Mouse (Mus musculus): ENCODE data around the gene Acer1. TPM values are rescaled to one million over a fixed set of nuclear protein-coding genes. Genes with fewer than 3 reads are reported as not detected.

The Acer1 gene
- polyA plus RNA-seq (2014; fragmentation: Nextera tagmentation; extraction: Ambion mirVana) = 0.09 and 0.28 TPM in 2 replicates

- Histone ChIP-seq H3K27ac (ENCODE audit: low read depth) (no peak within 1 kb of the TSS), H3K4me3 (ENCODE audit: low read depth, low read length) (no peak within 1 kb of the TSS), H3K36me3 (ENCODE audit: control insufficient read depth, insufficient read depth, low read length) (no peaks in the 10 kb centered on the region), H3K4me2 (ENCODE audit: low read length) (no peak within 1 kb of the TSS), H3K4me1 (replicated peaks; ENCODE audit: control insufficient read depth, insufficient read depth, low read length) (no peaks in the 10 kb centered on the region), H3K27me3 (replicated peaks; ENCODE audit: control insufficient read depth, insufficient read depth, low read length) (no peaks in the 10 kb centered on the region), H3K9ac (ENCODE audit: low read length) (no peak within 1 kb of the TSS), H3K9me3 (ENCODE audit: control insufficient read depth, low read length) (no peaks in the 10 kb centered on the region)
- DNase-seq (ENCODE audit: low spot score) (no peak), ATAC-seq (replicated peaks; ENCODE audit: low FRiP score, low TSS enrichment, low read depth) (no peak)
- 77% methylated on average over 5 of the region's 5 CpGs for WGBS
Measured at GRCm38 (mm10) chr17:56982013-56982412, at the start of gene Acer1. Acer1 (minus strand) TSS chr17:56982126.

- H3K9me3 ChIP-seq (ENCODE audit: control insufficient read depth, low read length) = no peaks in the 10 kb centered on the region
- under 1% methylated on average over 69 of the region's 99 CpGs for WGBS
- peak; percentile 0; the same call in 1 of the 2 replicates for ATAC-seq (replicated peaks; ENCODE audit: low FRiP score, low TSS enrichment, low read depth)
Measured at GRCm38 (mm10) chr17:57030931-57031660, 49.2 kb upstream of the Acer1 start, which contains the start of gene Khsrp. Khsrp (minus strand) TSS chr17:57031522.

GRCm38 (mm10) chr17:57029691-57030090 is 47.8 kb upstream of the Acer1 start:
- H3K27me3 ChIP-seq (replicated peaks; ENCODE audit: control insufficient read depth, insufficient read depth, low read length) = no peaks in the 10 kb centered on the region
- H3K36me3 ChIP-seq (ENCODE audit: control insufficient read depth, insufficient read depth, low read length) = peaks cover 45% of the 10 kb centered on the region
- ATAC-seq (replicated peaks; ENCODE audit: low FRiP score, low TSS enrichment, low read depth) = no peak
- no peak for DNase-seq (ENCODE audit: low spot score)
- 29% methylated on average over 8 of the region's 8 CpGs for WGBS
- peaks cover 13% of the 10 kb centered on the region for H3K4me1 ChIP-seq (replicated peaks; ENCODE audit: control insufficient read depth, insufficient read depth, low read length)
- peak overlapping the region; percentile 79 for H3K4me3 ChIP-seq (ENCODE audit: low read depth, low read length)
- peak overlapping the region; percentile 85 for H3K4me2 ChIP-seq (ENCODE audit: low read length)
- H3K27ac ChIP-seq (ENCODE audit: low read depth) = no peak overlapping the region
- H3K9ac ChIP-seq (ENCODE audit: low read length) = peak overlapping the region; percentile 99
- no peaks in the 10 kb centered on the region for H3K9me3 ChIP-seq (ENCODE audit: control insufficient read depth, low read length)

More at GRCm38 (mm10) chr17:57030931-57031660, 49.2 kb upstream of the Acer1 start, which contains the start of gene Khsrp:
- H3K4me1 ChIP-seq (replicated peaks; ENCODE audit: control insufficient read depth, insufficient read depth, low read length) = peaks cover 13% of the 10 kb centered on the region
- no peaks in the 10 kb centered on the region for H3K27me3 ChIP-seq (replicated peaks; ENCODE audit: control insufficient read depth, insufficient read depth, low read length)
- peak within 1 kb of the TSS; percentile 99 for H3K9ac ChIP-seq (ENCODE audit: low read length)
- peak within 1 kb of the TSS; percentile 79 for H3K4me3 ChIP-seq (ENCODE audit: low read depth, low read length)
- peak within 1 kb of the TSS; percentile 93 for H3K27ac ChIP-seq (ENCODE audit: low read depth)
- peak within 1 kb of the TSS; percentile 85 for H3K4me2 ChIP-seq (ENCODE audit: low read length)
- peaks cover 31% of the 10 kb centered on the region for H3K36me3 ChIP-seq (ENCODE audit: control insufficient read depth, insufficient read depth, low read length)
- DNase-seq (ENCODE audit: low spot score) = peak; percentile 64

GRCm38 (mm10) chr17:57027471-57027870 is 45.5 kb upstream of the Acer1 start:
- 86% methylated on average over 4 of the region's 4 CpGs for WGBS

GRCm38 (mm10) chr17:57020960-57021359 is 39.0 kb upstream of the Acer1 start:
- no peaks in the 10 kb centered on the region for H3K4me1 ChIP-seq (replicated peaks; ENCODE audit: control insufficient read depth, insufficient read depth, low read length)
- no peak overlapping the region for H3K27ac ChIP-seq (ENCODE audit: low read depth)
- DNase-seq (ENCODE audit: low spot score) (no peak), ATAC-seq (replicated peaks; ENCODE audit: low FRiP score, low TSS enrichment, low read depth) (no peak)
- H3K4me2 ChIP-seq (ENCODE audit: low read length) = no peak overlapping the region
- peaks cover 62% of the 10 kb centered on the region for H3K36me3 ChIP-seq (ENCODE audit: control insufficient read depth, insufficient read depth, low read length)
- H3K9ac ChIP-seq (ENCODE audit: low read length) = no peak overlapping the region
- H3K9me3 ChIP-seq (ENCODE audit: control insufficient read depth, low read length) = no peaks in the 10 kb centered on the region
- H3K4me3 ChIP-seq (ENCODE audit: low read depth, low read length) = no peak overlapping the region
- 93% methylated on average over 5 of the region's 5 CpGs for WGBS
- no peaks in the 10 kb centered on the region for H3K27me3 ChIP-seq (replicated peaks; ENCODE audit: control insufficient read depth, insufficient read depth, low read length)

More at GRCm38 (mm10) chr17:57027471-57027870, 45.5 kb upstream of the Acer1 start:
- ATAC-seq (replicated peaks; ENCODE audit: low FRiP score, low TSS enrichment, low read depth) (no peak), DNase-seq (ENCODE audit: low spot score) (no peak)
- no peak overlapping the region for H3K4me3 ChIP-seq (ENCODE audit: low read depth, low read length)
- H3K9me3 ChIP-seq (ENCODE audit: control insufficient read depth, low read length) = no peaks in the 10 kb centered on the region
- no peaks in the 10 kb centered on the region for H3K27me3 ChIP-seq (replicated peaks; ENCODE audit: control insufficient read depth, insufficient read depth, low read length)
- no peak overlapping the region for H3K27ac ChIP-seq (ENCODE audit: low read depth)
- no peak overlapping the region for H3K9ac ChIP-seq (ENCODE audit: low read length)
- H3K4me1 ChIP-seq (replicated peaks; ENCODE audit: control insufficient read depth, insufficient read depth, low read length) = peaks cover 13% of the 10 kb centered on the region
- H3K36me3 ChIP-seq (ENCODE audit: control insufficient read depth, insufficient read depth, low read length) = peaks cover 67% of the 10 kb centered on the region
- no peak overlapping the region for H3K4me2 ChIP-seq (ENCODE audit: low read length)

GRCm38 (mm10) chr17:57019693-57020092 is 37.8 kb upstream of the Acer1 start:
- no peaks in the 10 kb centered on the region for H3K9me3 ChIP-seq (ENCODE audit: control insufficient read depth, low read length)
- DNase-seq (ENCODE audit: low spot score) = no peak
- H3K9ac ChIP-seq (ENCODE audit: low read length) = no peak overlapping the region
- no peak overlapping the region for H3K4me3 ChIP-seq (ENCODE audit: low read depth, low read length)
- H3K36me3 ChIP-seq (ENCODE audit: control insufficient read depth, insufficient read depth, low read length) = peaks cover 50% of the 10 kb centered on the region
- no peaks in the 10 kb centered on the region for H3K4me1 ChIP-seq (replicated peaks; ENCODE audit: control insufficient read depth, insufficient read depth, low read length)
- WGBS = 89% methylated on average over 2 of the region's 2 CpGs
- H3K4me2 ChIP-seq (ENCODE audit: low read length) = no peak overlapping the region
- no peaks in the 10 kb centered on the region for H3K27me3 ChIP-seq (replicated peaks; ENCODE audit: control insufficient read depth, insufficient read depth, low read length)
- no peak for ATAC-seq (replicated peaks; ENCODE audit: low FRiP score, low TSS enrichment, low read depth)
- no peak overlapping the region for H3K27ac ChIP-seq (ENCODE audit: low read depth)

- H3K27ac ChIP-seq (ENCODE audit: low read depth) = peak overlapping the region; percentile 93
- peak overlapping the region; percentile 79 for H3K4me2 ChIP-seq (ENCODE audit: low read length)
- DNase-seq (ENCODE audit: low spot score) (no peak), ATAC-seq (replicated peaks; ENCODE audit: low FRiP score, low TSS enrichment, low read depth) (no peak)
- no peaks in the 10 kb centered on the region for H3K9me3 ChIP-seq (ENCODE audit: control insufficient read depth, low read length)
- WGBS = 69% methylated on average over 13 of the region's 13 CpGs
- peaks cover 11% of the 10 kb centered on the region; the same call in 1 of the 2 replicates for H3K4me1 ChIP-seq (replicated peaks; ENCODE audit: control insufficient read depth, insufficient read depth, low read length)
- peak overlapping the region; percentile 65 for H3K4me3 ChIP-seq (ENCODE audit: low read depth, low read length)
- peaks cover 20% of the 10 kb centered on the region for H3K36me3 ChIP-seq (ENCODE audit: control insufficient read depth, insufficient read depth, low read length)
- H3K9ac ChIP-seq (ENCODE audit: low read length) = peak overlapping the region; percentile 77
- no peaks in the 10 kb centered on the region for H3K27me3 ChIP-seq (replicated peaks; ENCODE audit: control insufficient read depth, insufficient read depth, low read length)
Measured at GRCm38 (mm10) chr17:57012245-57012795, 30.4 kb upstream of the Acer1 start.

GRCm38 (mm10) chr17:57011236-57012141 is 29.6 kb upstream of the Acer1 start, which contains the start of the genes Gtf2f1 and Gm17949:
Gtf2f1 (minus strand) TSS chr17:57011288.
Gm17949 (plus strand) TSS chr17:57011469.
- peak within 1 kb of the TSS; percentile 77 for H3K9ac ChIP-seq (ENCODE audit: low read length)
- under 1% methylated on average over 51 of the region's 51 CpGs for WGBS
- DNase-seq (ENCODE audit: low spot score) = peak; percentile 99
- H3K4me1 ChIP-seq (replicated peaks; ENCODE audit: control insufficient read depth, insufficient read depth, low read length) = peaks cover 11% of the 10 kb centered on the region; the same call in 1 of the 2 replicates
- peaks cover 29% of the 10 kb centered on the region for H3K36me3 ChIP-seq (ENCODE audit: control insufficient read depth, insufficient read depth, low read length)
- H3K4me3 ChIP-seq (ENCODE audit: low read depth, low read length) = peak within 1 kb of the TSS; percentile 65
- no peaks in the 10 kb centered on the region for H3K9me3 ChIP-seq (ENCODE audit: control insufficient read depth, low read length)
- peak within 1 kb of the TSS; percentile 93 for H3K27ac ChIP-seq (ENCODE audit: low read depth)
- H3K4me2 ChIP-seq (ENCODE audit: low read length) = peak within 1 kb of the TSS; percentile 96
- peak; percentile 95 for ATAC-seq (replicated peaks; ENCODE audit: low FRiP score, low TSS enrichment, low read depth)
- no peaks in the 10 kb centered on the region for H3K27me3 ChIP-seq (replicated peaks; ENCODE audit: control insufficient read depth, insufficient read depth, low read length)
